Mouse (Mus musculus) brain, embryonic 14.5 days (tissue): ENCODE results near the gene Angptl1. TPM values are rescaled to one million over a fixed set of nuclear protein-coding genes. Genes with fewer than 3 reads are reported as not detected.

Experiments
- DNase-seq: peaks from one replicate; pipeline ENCODE4 v3.0.0-alpha.2; 2011; ENCODE audit warnings: low read depth
- CTCF ChIP-seq: fragments of 200-500 bp; IDR thresholded peaks from 2 replicates; pipeline ENCODE4 v1.5.1; 2012; ENCODE audit warnings: inconsistent platforms, mild to moderate bottlenecking, moderate library complexity, borderline replicate concordance; ENCODE audit not compliant: insufficient read depth, insufficient read length; ENCODE audit errors: extremely low read depth
- POLR2A ChIP-seq: fragments of 200-500 bp; IDR thresholded peaks from 2 replicates; pipeline ENCODE4 v1.6.1; 2012; ENCODE audit warnings: mild to moderate bottlenecking, inconsistent platforms, borderline replicate concordance; ENCODE audit not compliant: poor library complexity, insufficient read depth, insufficient read length, severe bottlenecking; ENCODE audit errors: extremely low read depth
- polyA plus RNA-seq: library from polyadenylated mRNA; depleted of rRNA; stranded (reverse); fragments of >200 nt; gene quantifications from 2 replicates; pipeline ENCODE4 v1.2.3, GENCODE M21; 2012; rRNA removed

Angptl1 gene
- polyA plus RNA-seq, 1 experiment: 1.6 TPM

- peak; percentile 33 for DNase-seq
- TF ChIP-seq POLR2A: no peak
These were observed 63.3 kb downstream of the Angptl1 start for GRCm38 (mm10) chr1:156901689-156902088.

GRCm38 (mm10) chr1:156903899-156904298, 65.5 kb downstream of the Angptl1 start:
- TF ChIP-seq CTCF (no peak), POLR2A (no peak)
- no peak for DNase-seq

- TF ChIP-seq CTCF (no peak), POLR2A (no peak)
- no peak for DNase-seq
These were observed 67.3 kb downstream of the Angptl1 start for GRCm38 (mm10) chr1:156905660-156906059.

GRCm38 (mm10) chr1:156909265-156909664, 70.9 kb downstream of the Angptl1 start:
- no peak for TF ChIP-seq CTCF
- TF ChIP-seq POLR2A: no peak
- no peak for DNase-seq

GRCm38 (mm10) chr1:156909866-156910265, 71.5 kb downstream of the Angptl1 start:
- TF ChIP-seq CTCF (no peak), POLR2A (no peak)
- no peak for DNase-seq

Other genes with a start within 250 kb of the Angptl1 start
- gene Tor3a, start 164.2 kb upstream of the Angptl1 start, polyA plus RNA-seq: 2.7 and 3.0 TPM in 2 replicates
- 31.1 and 44.4 TPM in 2 replicates for gene Fam20b, start 119.5 kb upstream of the Angptl1 start, polyA plus RNA-seq
- gene Ralgps2, start 101.1 kb downstream of the Angptl1 start, polyA plus RNA-seq: 36.3 and 52.1 TPM in 2 replicates